Mouse (Mus musculus) inflammation-experienced regulatory T-cells, adult 16 weeks (primary cell): ENCODE measurements around the gene Sp110. TPM values are rescaled to one million over a fixed set of nuclear protein-coding genes. Genes with fewer than 3 reads are reported as not detected.

Experiments
- polyA plus RNA-seq: library from polyadenylated mRNA; unstranded; fragments of 100-300 nt; shearing (Covaris generic); gene quantifications from one replicate; pipeline ENCODE4 v1.2.1, GENCODE M21; 2017

The Sp110 gene
- polyA plus RNA-seq = 275 TPM

DNA sequence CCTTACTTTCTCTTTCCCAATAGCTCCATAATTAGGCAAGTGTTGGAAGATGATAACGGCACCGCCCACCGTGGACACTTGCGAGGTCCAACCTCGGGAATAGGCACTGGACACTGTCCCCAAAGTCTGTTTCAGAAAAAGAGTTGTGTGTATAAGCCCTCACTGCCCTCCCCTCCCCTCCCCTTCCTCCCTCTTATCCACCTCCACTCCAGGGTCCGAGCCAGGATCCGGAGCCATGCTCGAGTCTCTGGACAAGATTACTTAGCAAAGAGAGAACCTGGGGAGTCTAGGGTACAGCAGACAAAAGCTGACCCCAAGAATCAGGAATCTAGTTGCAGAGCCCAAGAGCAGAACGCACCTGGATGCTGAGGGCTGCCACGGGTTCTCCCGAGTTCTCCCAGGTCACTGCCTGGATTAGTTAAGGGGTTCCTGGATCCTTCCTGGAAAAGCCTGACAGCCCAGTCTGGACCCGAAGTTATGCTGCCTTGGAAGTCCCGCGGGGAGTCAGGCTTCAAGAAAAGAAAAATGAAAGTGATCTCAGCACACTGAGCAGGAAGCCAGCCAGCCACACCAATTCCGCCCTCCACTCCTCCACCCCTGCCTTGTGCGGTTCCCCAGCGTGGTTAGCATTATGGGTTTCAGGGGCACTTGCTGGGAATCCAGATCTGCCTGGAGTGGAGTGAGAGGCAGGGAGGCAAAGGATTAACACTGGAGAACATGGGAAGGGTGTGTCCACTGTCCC, at the start of gene Sp110:
Sp110 (minus strand) TSS at position 547 of the 742 bp plus-strand sequence.

GRCm38 (mm10) chr1:85600078-85600477, 1.5 kb upstream of the Sp110 start, which contains the start of gene Sp140:
Sp140 (plus strand) TSS chr1:85600378.

GRCm38 (mm10) chr1:85575376-85575775, 23.2 kb downstream of the Sp110 start, which contains the start of gene G530012D18Rik:
G530012D18Rik (plus strand) TSS chr1:85575676.

Other genes with a start within 250 kb of the Sp110 start
- not detected for gene G530012D18Rik, start 23.1 kb downstream of the Sp110 start, polyA plus RNA-seq
- 57.1 TPM for gene Sp140, start 1.6 kb upstream of the Sp110 start, polyA plus RNA-seq
- 920 TPM for gene Sp100, start 51.2 kb upstream of the Sp110 start, polyA plus RNA-seq
- gene A630001G21Rik, start 179.8 kb upstream of the Sp110 start, polyA plus RNA-seq = 37.6 TPM
- 40.2 TPM for gene Cab39, start 194.6 kb upstream of the Sp110 start, polyA plus RNA-seq